Mouse (Mus musculus) brain, embryonic 14.5 days (tissue): ENCODE data around the gene 3110001I22Rik.
"Not testable (repeated sequence)": the region's sequence is repeated elsewhere in the genome, so short reads cannot be mapped to it uniquely, and the experiment has no call there.

Source experiments
- CTCF ChIP-seq: fragments of 200-500 bp; IDR thresholded peaks from 2 replicates; pipeline ENCODE4 v1.5.1; 2012; ENCODE audit warnings: inconsistent platforms, mild to moderate bottlenecking, moderate library complexity, borderline replicate concordance; ENCODE audit not compliant: insufficient read depth, insufficient read length; ENCODE audit errors: extremely low read depth
- POLR2A ChIP-seq: fragments of 200-500 bp; IDR thresholded peaks from 2 replicates; pipeline ENCODE4 v1.6.1; 2012; ENCODE audit warnings: mild to moderate bottlenecking, inconsistent platforms, borderline replicate concordance; ENCODE audit not compliant: poor library complexity, insufficient read depth, insufficient read length, severe bottlenecking; ENCODE audit errors: extremely low read depth

- TF ChIP-seq POLR2A, CTCF: not testable (repeated sequence)
Measured at GRCm38 (mm10) chr16:13638198-13638597, 33.5 kb upstream of the 3110001I22Rik start.
